Mouse (Mus musculus) megakaryocyte-erythroid progenitor cell, adult 5-6 weeks (primary cell): ENCODE data around the gene 1110008P14Rik. TPM values are rescaled to one million over a fixed set of nuclear protein-coding genes. Genes with fewer than 3 reads are reported as not detected.

Source experiments
- ATAC-seq: replicated peaks from 2 replicates; pipeline ENCODE4 v1.8.0; 2016; ENCODE audit warnings: mild to moderate bottlenecking, inconsistent platforms; ENCODE audit not compliant: severe bottlenecking, poor library complexity, low FRiP score, low TSS enrichment
- total RNA-seq, 2 experiments: library from RNA; stranded (forward) in 1 of 2; stranded (reverse) in 1 of 2; fragments of 200-1000, 215-1000 nt in 1 of 2; fragments of >200 nt in 1 of 2; fragmentation: Nextera tagmentation in 1 of 2; gene quantifications; 2 replicates each; pipeline ENCODE4 v1.2.3; 2014 to 2017

1110008P14Rik gene
- total RNA-seq, 2 experiments from 2014 or later = 18.7 to 41.0 TPM

GRCm38 (mm10) chr2:32349625-32350255 lies 32.0 kb downstream of the 1110008P14Rik start:
- no peak for ATAC-seq

- ATAC-seq = no peak
Measured at GRCm38 (mm10) chr2:32348311-32348710, 33.4 kb downstream of the 1110008P14Rik start.

- no peak for ATAC-seq
Measured at GRCm38 (mm10) chr2:32347019-32347418, 34.7 kb downstream of the 1110008P14Rik start.

GRCm38 (mm10) chr2:32344598-32345321 lies 37.0 kb downstream of the 1110008P14Rik start:
- no peak for ATAC-seq

- no peak for ATAC-seq
Measured at GRCm38 (mm10) chr2:32344056-32344455, 37.7 kb downstream of the 1110008P14Rik start.

GRCm38 (mm10) chr2:32343351-32343671 lies 38.4 kb downstream of the 1110008P14Rik start:
- no peak for ATAC-seq

- ATAC-seq = no peak
Measured at GRCm38 (mm10) chr2:32342539-32343350, 39.0 kb downstream of the 1110008P14Rik start.

- ATAC-seq = no peak
Measured at GRCm38 (mm10) chr2:32342039-32342438, 39.7 kb downstream of the 1110008P14Rik start.

GRCm38 (mm10) chr2:32341634-32341939 lies 40.2 kb downstream of the 1110008P14Rik start:
- no peak for ATAC-seq

- ATAC-seq = no peak
Measured at GRCm38 (mm10) chr2:32340836-32341633, 40.7 kb downstream of the 1110008P14Rik start.

- no peak for ATAC-seq
Measured at GRCm38 (mm10) chr2:32339912-32340642, 41.7 kb downstream of the 1110008P14Rik start.

GRCm38 (mm10) chr2:32335888-32336287 lies 45.9 kb downstream of the 1110008P14Rik start:
- no peak for ATAC-seq

GRCm38 (mm10) chr2:32332159-32332558 lies 49.6 kb downstream of the 1110008P14Rik start:
- ATAC-seq = no peak

- ATAC-seq = no peak
Measured at GRCm38 (mm10) chr2:32329531-32329930, 52.2 kb downstream of the 1110008P14Rik start.

GRCm38 (mm10) chr2:32328911-32329460 lies 52.8 kb downstream of the 1110008P14Rik start:
- ATAC-seq = no peak

- ATAC-seq = no peak
Measured at GRCm38 (mm10) chr2:32327200-32327599, 54.5 kb downstream of the 1110008P14Rik start.
